Mouse (Mus musculus) lung, postnatal 0 days (tissue): ENCODE results near the gene Tmem164. TPM values are rescaled to one million over a fixed set of nuclear protein-coding genes. Genes with fewer than 3 reads are reported as not detected.

Experiments
- ATAC-seq: fragments of 200-750 bp; cut with Nextera tagmentation; 2 replicates; pipeline ENCODE4 v1.8.0; 2017; ENCODE audit warnings: moderate library complexity
- DNase-seq: peaks from one replicate; pipeline ENCODE4 v3.0.0-alpha.2; 2016; ENCODE audit warnings: low spot score
- H3K27ac ChIP-seq: fragments of 300-500 bp; sonication (generic); 2 replicates; pipeline ENCODE4 v1.5.1; 2014; ENCODE audit warnings: antibody characterized with exemption, mild to moderate bottlenecking, low read length, mixed read lengths
- H3K27me3 ChIP-seq: fragments of 300-500 bp; sonication (generic); replicated peaks from 2 replicates; pipeline ENCODE4 v1.6.1; 2014; ENCODE audit warnings: low read length, mixed read lengths; ENCODE audit not compliant: insufficient read depth
- H3K36me3 ChIP-seq: fragments of 300-500 bp; sonication (generic); 2 replicates; pipeline ENCODE4 v1.6.1; 2014; ENCODE audit warnings: low read length, mixed read lengths; ENCODE audit not compliant: insufficient read depth
- H3K4me1 ChIP-seq: fragments of 300-500 bp; sonication (generic); 2 replicates; pipeline ENCODE4 v1.6.1; 2014; ENCODE audit warnings: antibody characterized with exemption, low read depth, low read length, mixed read lengths; ENCODE audit not compliant: insufficient read depth
- H3K4me2 ChIP-seq: fragments of 300-500 bp; sonication (generic); replicated peaks from 2 replicates; pipeline ENCODE4 v1.6.1; 2014; ENCODE audit warnings: low read depth, mild to moderate bottlenecking, low read length, moderate library complexity, mixed read lengths
- H3K4me3 ChIP-seq: fragments of 300-500 bp; sonication (generic); 2 replicates; pipeline ENCODE4 v1.5.1; 2014; ENCODE audit warnings: low read depth, low read length
- H3K9ac ChIP-seq: fragments of 300-500 bp; sonication (generic); replicated peaks from 2 replicates; pipeline ENCODE4 v1.6.1; 2014; ENCODE audit warnings: low read depth, mild to moderate bottlenecking
- H3K9me3 ChIP-seq: fragments of 300-500 bp; sonication (generic); 2 replicates; pipeline ENCODE4 v1.6.1; 2016; ENCODE audit warnings: low read length, mixed read lengths
- CTCF ChIP-seq: IDR thresholded peaks from 2 replicates; pipeline ENCODE4 v1.5.1; 2016; ENCODE audit warnings: antibody characterized with exemption, mild to moderate bottlenecking
- EP300 ChIP-seq: IDR thresholded peaks from 2 replicates; pipeline ENCODE4 v1.6.1; 2016; ENCODE audit warnings: antibody characterized with exemption, mild to moderate bottlenecking, control low read depth
- WGBS: fragments of 180-500 bp; shearing (Covaris S2); extraction: QIAGEN DNeasy Blood & Tissue Kit; methylation state at CpG from one replicate; pipeline ENCODE4 v1.1.7; 2014; 5-methylcytosine and 5-hydroxymethylcytosine counted together
- polyA plus RNA-seq: library from polyadenylated mRNA; unstranded; fragments of >200 nt; fragmentation: Nextera tagmentation; extraction: Ambion mirVana; gene quantifications from 2 replicates; pipeline ENCODE4 v1.2.1, GENCODE M21; 2015

Gene Tmem164
- polyA plus RNA-seq, 1 experiment from 2014 or later, result 47.4 TPM

- TF ChIP-seq EP300 (no peak), CTCF (no peak)
- WGBS, result 42% methylated on average over 11 of the region's 11 CpGs
- ATAC-seq (no peak), DNase-seq (no peak)
- Histone ChIP-seq H3K36me3 (no peaks in the 10 kb centered on the region), H3K27me3 (no peaks in the 10 kb centered on the region), H3K4me1 (no peaks in the 10 kb centered on the region), H3K9ac (no peak overlapping the region), H3K4me3 (no peak overlapping the region), H3K4me2 (peak overlapping the region; percentile 54), H3K9me3 (no peaks in the 10 kb centered on the region), H3K27ac (peak overlapping the region; percentile 84; the same call in 1 of the 2 replicates)
These were observed 1.5 kb upstream of the Tmem164 start for GRCm38 (mm10) chrX:142679502-142680250.

GRCm38 (mm10) chrX:142680391-142681055 is 683 bp upstream of the Tmem164 start:
- TF ChIP-seq CTCF, result 0 out of 2 replicates have a peak, but pooled peaks have one; percentile 8
- no peak for TF ChIP-seq EP300
- H3K4me1 ChIP-seq, result no peaks in the 10 kb centered on the region
- ATAC-seq (peak; percentile 47), DNase-seq (no peak)
- peak overlapping the region; percentile 54 for H3K4me2 ChIP-seq
- H3K9ac ChIP-seq, result no peak overlapping the region
- no peaks in the 10 kb centered on the region for H3K27me3 ChIP-seq
- H3K9me3 ChIP-seq, result no peaks in the 10 kb centered on the region
- WGBS, result 13% methylated on average over 12 of the region's 19 CpGs
- H3K36me3 ChIP-seq, result no peaks in the 10 kb centered on the region
- H3K4me3 ChIP-seq, result peak overlapping the region; percentile 56
- peak overlapping the region; percentile 84 for H3K27ac ChIP-seq

GRCm38 (mm10) chrX:142681616-142682141 is 473 bp downstream of the Tmem164 start:
- Histone ChIP-seq H3K4me1 (no peaks in the 10 kb centered on the region), H3K27ac (peak overlapping the region; percentile 84), H3K27me3 (no peaks in the 10 kb centered on the region), H3K4me2 (peak overlapping the region; percentile 54), H3K9me3 (no peaks in the 10 kb centered on the region), H3K9ac (peak overlapping the region; percentile 36), H3K4me3 (peak overlapping the region; percentile 56), H3K36me3 (no peaks in the 10 kb centered on the region)
- DNase-seq (peak; percentile 80), ATAC-seq (peak; percentile 85)
- WGBS, result 7% methylated on average over 7 of the region's 43 CpGs
- TF ChIP-seq EP300 (no peak), CTCF (no peak)

- 22% methylated on average over 25 of the region's 28 CpGs for WGBS
- ATAC-seq, result no peak
- Histone ChIP-seq H3K4me3 (peak overlapping the region; percentile 56), H3K27me3 (no peaks in the 10 kb centered on the region), H3K4me2 (peak overlapping the region; percentile 54), H3K27ac (peak overlapping the region; percentile 84), H3K9ac (peak overlapping the region; percentile 36; the same call in 1 of the 2 replicates), H3K9me3 (no peaks in the 10 kb centered on the region), H3K4me1 (no peaks in the 10 kb centered on the region), H3K36me3 (no peaks in the 10 kb centered on the region)
- DNase-seq, result peak; percentile 50
- TF ChIP-seq EP300 (no peak), CTCF (no peak)
These were observed 1.1 kb downstream of the Tmem164 start for GRCm38 (mm10) chrX:142682176-142682820.

- no peak overlapping the region for H3K9ac ChIP-seq
- peak overlapping the region; percentile 56 for H3K4me3 ChIP-seq
- H3K36me3 ChIP-seq, result no peaks in the 10 kb centered on the region
- peak overlapping the region; percentile 84; the same call in 1 of the 2 replicates for H3K27ac ChIP-seq
- peak overlapping the region; percentile 54 for H3K4me2 ChIP-seq
- TF ChIP-seq CTCF (no peak), EP300 (0 out of 2 replicates have a peak, but pooled peaks have one; percentile 8)
- H3K9me3 ChIP-seq, result no peaks in the 10 kb centered on the region
- WGBS, result 22% methylated on average over 5 of the region's 5 CpGs
- ATAC-seq (no peak), DNase-seq (peak; percentile 54)
- no peaks in the 10 kb centered on the region for H3K27me3 ChIP-seq
- no peaks in the 10 kb centered on the region for H3K4me1 ChIP-seq
These were observed 1.8 kb downstream of the Tmem164 start for GRCm38 (mm10) chrX:142682990-142683389.

- Histone ChIP-seq H3K36me3 (no peaks in the 10 kb centered on the region), H3K27ac (no peak overlapping the region), H3K4me3 (no peak overlapping the region), H3K9me3 (no peaks in the 10 kb centered on the region), H3K4me1 (no peaks in the 10 kb centered on the region), H3K27me3 (no peaks in the 10 kb centered on the region), H3K9ac (no peak overlapping the region), H3K4me2 (peak overlapping the region; percentile 25; the same call in 1 of the 2 replicates)
- DNase-seq (no peak), ATAC-seq (no peak)
- WGBS, result 29% methylated on average over 4 of the region's 4 CpGs
- TF ChIP-seq CTCF (no peak), EP300 (no peak)
These were observed 3.5 kb downstream of the Tmem164 start for GRCm38 (mm10) chrX:142684674-142685073.
